Mouse (Mus musculus) lung, postnatal 10 days (tissue): ENCODE results near the gene Il1rl1.

Source experiments
- DNase-seq: peaks from one replicate; pipeline ENCODE4 v3.0.0; 2021

Gene Il1rl1

DNA sequence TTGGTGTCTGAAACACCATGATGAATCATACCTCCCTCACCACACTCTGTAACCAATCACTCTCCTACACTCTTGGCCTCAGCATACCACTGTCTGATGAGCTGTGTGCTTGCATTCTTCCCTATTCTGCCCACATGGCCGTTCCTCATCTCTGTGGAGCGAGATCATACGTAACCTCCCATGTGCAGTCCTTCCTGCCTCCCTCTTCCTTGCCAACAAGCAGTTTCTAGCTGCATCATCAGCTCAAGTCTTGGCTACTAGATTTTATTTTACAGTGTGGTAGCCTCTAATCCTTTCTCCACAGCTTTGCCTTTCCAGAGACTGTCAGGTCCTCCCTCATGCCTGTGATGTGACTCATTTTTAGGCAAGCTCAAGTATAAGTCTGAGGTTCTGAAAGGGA, 15.4 kb downstream of the Il1rl1 start:
- no peak for DNase-seq

DNA sequence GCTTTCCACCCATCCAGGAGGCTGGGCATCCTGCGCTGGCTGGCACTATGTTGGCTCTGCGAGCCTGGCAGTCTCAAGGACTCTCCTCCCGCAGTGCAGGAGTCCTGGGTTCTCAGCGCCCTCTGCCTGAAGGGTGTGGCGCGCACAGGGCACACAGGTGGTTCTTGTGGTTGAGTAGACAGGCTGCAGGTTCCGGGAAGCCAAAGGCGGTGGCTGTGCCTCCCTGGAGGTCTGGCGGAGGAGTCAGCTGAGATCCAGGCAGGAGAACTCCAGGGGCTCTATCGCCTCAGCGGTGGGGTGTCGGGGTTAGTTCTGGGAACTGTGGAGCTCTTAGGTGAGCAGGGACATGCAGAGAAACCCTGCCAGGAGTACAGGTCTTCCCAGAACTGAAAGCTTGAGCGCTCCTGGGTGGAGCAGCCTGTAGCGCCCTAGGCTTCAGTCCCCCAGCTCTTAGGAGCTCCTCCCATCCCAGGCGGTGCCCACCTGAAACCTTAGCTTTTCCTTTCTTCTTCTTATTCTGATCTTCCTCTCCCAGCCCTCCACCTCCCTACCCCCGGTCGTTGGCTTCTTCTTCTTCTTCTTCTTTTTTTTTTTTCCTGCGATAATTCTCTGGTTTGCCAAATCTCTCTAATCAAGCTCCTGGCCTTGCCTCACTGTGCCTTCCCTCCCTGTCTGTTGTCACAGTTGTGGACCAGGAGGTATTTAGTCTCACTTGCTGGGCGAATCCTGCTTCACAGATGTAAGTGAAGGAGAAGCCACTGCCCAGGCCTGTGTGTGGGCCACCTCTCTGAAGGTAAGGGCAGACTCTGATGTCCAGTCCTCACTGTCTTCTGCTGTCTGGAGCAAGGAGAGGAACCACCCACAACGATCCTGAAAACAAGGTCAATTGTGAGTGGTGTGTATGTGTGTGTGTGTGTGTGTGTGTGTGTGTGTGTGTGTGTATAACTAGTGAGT, 36.4 kb downstream of the Il1rl1 start, which contains the start of gene Il18r1:
Il18r1 (plus strand) TSS at position 76 of the 954 bp plus-strand sequence.
- DNase-seq: peak; percentile 66

DNA sequence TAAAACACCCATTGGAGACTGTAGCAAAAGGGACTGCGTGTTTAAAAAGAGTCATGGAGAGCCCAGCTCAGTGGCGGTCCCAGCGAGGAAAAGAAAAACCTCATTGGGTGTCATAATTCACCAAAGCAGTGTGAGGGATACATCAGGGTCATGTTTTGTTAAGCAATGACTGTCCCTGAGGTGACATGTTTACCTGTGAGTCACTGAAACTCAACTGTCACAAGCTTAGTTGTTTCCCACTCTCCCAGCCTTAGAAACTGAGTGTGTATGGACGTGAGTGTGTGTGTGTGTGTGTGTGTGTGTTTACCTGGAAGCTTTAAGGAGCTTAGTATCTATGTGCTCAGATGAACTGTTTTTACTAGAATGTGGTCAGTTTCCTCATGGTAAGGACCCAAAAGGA, 37.9 kb downstream of the Il1rl1 start:
- no peak for DNase-seq

DNA sequence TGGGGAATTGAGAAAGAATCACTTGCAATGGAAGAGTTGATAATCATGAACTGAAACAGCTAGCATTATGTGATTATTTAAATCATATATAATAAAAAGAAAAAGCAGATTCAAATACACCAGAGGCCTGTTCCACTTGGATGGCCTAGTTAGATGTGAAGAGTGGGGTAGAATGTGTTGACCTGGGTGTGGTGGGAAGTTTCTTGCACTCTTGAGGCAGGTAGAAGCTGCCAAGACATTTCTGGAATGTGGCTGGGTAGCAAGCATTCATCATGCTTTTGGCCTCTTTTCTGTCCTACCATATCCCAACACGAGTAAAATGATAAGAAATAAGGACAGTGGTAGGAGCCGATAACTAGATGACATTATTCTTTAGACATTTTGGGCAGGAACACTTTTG, 39.4 kb downstream of the Il1rl1 start:
- DNase-seq: peak; percentile 40

DNA sequence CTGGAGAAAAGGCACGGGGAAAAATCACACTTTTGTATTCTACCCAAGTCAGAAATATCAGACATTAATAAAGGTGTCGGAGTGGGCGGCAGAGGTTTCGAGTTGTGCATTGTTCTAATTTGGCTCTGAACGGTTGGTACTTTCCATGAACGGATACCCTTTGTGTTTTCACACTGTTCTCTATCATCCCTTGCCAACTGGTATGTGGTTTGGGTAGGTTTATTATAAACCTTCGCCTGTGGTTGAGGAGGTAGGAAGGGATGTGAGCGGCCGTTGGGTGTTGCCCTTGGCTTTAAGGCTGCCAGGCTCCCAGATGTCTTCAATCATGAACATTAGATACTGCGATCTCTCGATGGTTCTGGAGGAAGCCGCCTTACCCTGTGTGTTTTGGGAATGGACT, 40.5 kb downstream of the Il1rl1 start:
- no peak for DNase-seq

DNA sequence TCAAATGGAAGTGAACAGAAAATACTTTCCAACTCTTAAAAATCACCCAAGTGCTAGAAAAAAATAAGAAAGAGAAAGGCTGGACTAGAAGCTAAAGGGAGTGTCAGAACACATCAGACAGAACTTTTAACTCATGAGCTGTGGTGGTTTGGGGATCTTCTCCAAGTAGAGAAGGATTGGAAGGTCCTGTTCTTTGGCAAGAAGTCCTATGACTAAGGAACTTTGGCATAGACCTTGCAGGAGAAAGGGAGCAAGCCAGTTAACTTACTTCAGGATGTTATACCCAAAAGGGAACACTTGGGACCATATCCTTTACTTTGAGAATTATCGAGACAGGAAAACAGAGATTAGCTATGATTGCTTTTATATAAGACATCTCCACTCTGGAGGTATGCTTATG, 43.0 kb downstream of the Il1rl1 start:
- no peak for DNase-seq

DNA sequence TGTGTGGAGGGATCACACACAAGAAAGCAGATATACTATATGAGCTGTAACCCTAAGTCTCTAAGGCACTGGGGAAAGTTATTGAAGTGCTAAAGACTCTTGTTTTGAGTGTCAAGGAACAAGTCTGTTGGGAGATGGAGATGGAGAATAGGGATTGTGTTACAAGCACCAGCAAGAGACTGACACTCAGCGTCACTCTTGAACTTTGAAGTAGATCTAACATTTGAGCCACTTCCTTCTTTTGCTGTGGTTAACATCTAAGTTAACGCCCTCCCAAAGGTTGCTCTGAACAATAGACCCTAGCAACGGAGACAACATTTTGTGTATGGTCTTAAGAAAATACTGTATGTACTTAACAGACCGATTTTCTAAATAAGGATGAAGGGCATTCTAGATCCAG, 44.3 kb downstream of the Il1rl1 start:
- DNase-seq: no peak

DNA sequence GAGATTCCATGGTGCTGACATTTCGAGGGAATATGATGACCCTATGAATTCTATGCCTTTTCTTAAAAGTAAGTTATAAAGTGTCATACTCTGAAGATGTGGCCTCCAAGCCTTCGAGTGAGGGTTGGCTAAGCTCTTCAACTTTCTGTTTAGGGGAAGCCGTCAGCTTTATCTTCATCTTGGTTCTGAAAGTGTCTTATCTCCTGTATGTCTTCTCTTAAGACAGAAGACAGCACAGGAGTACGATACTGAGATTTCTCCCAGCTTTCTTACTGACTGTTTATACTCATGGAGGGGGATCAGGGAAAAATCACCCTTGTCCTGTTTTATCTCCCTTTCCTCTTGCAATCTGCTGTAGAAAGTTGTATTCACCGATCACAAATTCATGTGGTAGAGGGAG, 45.0 kb downstream of the Il1rl1 start:
- no peak for DNase-seq

DNA sequence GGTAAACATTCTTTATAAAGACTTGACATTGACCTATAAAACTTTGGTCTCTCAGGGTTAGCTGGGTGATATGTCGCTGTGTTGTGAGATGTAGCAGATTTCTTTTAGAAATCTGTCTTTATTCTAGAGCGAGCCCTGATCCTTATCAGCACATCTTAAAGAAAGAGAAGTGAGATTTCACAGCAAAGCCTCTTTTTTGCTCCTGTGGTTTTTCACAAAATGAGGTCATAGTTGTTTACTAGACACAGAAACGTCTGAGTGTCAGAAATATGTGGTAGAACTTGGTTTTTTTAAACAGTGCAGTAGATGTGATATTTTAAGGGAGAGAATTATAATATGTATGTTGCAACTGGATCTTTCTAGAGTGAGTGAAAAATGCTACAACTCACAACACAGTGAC, 46.3 kb downstream of the Il1rl1 start:
- DNase-seq: no peak

DNA sequence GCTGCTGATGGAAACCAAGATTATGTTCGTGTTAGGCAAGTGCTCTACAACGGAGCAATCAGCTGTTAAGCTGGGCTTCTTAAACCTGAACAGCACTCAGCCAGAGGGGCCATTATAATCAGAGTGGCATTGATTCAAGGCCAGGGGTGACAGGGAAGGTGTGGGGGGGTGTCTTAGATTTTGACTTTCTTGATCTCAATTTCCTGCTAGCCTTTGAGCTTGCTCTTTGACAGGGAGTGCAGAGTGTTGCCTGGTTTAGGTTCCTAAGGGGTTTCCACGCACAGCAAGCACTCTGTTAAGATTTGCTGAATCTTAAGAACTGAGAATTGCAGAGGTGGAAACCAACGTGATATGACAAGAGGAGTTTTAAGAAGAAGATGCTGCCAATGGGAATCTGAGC, 47.4 kb downstream of the Il1rl1 start:
- no peak for DNase-seq

DNA sequence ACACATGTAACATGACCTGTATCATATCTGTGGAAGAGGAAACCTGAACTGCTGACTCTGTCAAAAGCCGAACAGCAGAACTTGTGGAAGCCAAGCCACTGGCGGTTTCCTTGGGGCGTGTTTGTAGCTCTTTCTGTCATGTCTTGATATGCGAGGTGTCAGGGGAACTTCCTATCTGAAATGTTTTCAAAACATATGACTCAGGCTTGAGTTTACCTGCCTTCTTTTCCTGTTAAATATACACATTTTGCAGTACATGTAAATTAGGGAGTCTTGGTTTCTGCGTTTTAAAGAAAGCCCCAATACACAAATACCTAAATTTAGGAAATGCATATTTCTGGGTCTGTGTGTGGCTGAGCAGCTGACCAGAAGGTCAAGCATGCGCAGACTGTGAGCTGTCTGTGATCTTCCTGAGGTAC, 50.1 kb downstream of the Il1rl1 start:
- DNase-seq: no peak

DNA sequence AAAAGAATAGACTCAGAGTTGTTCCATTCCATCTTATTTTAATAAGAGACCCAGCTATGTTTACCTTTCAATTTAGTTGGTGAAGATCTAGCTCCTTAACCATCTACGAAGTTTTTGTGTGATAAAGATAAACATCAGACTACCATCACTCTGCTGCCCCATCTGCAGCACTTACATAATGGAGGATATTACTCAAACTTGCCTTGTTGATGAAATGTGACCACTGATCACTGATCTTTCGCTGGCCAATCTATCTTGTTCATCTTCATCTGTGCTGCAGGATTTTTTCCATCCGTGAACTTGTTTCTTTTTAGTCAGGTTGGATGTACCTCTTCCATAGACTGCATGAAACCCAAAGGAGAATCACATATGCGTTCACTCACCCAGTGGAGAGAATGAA, 65.2 kb downstream of the Il1rl1 start:
- no peak for DNase-seq

DNA sequence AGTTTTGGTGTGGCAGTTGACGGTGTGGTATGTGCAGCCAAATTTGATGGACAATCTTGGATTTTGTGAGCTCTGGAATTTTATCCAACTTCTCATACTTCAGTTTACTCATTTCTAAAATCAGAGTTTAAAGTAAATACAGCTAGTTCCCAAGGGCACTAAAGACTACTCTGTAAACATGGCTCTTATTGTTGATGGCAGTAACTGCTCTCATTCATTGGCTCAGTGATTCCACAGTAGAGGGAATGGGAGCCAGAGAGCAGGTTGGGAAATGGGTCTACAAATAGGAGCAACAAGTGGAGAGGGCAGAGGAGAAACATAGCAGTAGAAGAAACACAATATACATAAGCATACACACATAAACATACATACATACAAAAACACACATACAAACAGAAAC, 70.3 kb downstream of the Il1rl1 start:
- DNase-seq: no peak

DNA sequence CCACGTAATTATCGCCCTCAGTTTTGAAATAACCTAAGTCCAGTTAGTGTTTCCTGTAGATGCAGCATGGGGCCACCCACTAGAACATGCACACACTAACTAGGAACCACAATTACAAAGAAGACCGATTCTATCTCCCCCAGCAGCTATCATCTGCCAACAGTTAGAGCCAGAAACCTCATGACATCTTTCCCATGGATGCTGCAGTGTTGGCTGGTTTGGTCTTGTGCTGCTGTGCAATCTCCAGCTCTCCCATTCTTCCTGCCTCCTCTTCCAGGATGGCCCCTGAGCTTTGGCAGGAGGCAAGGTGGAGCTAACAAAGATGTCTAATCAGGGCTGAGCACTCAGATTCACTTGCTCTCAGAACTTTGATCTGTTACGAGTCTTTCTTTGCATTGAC, 71.8 kb downstream of the Il1rl1 start:
- DNase-seq: no peak

DNA sequence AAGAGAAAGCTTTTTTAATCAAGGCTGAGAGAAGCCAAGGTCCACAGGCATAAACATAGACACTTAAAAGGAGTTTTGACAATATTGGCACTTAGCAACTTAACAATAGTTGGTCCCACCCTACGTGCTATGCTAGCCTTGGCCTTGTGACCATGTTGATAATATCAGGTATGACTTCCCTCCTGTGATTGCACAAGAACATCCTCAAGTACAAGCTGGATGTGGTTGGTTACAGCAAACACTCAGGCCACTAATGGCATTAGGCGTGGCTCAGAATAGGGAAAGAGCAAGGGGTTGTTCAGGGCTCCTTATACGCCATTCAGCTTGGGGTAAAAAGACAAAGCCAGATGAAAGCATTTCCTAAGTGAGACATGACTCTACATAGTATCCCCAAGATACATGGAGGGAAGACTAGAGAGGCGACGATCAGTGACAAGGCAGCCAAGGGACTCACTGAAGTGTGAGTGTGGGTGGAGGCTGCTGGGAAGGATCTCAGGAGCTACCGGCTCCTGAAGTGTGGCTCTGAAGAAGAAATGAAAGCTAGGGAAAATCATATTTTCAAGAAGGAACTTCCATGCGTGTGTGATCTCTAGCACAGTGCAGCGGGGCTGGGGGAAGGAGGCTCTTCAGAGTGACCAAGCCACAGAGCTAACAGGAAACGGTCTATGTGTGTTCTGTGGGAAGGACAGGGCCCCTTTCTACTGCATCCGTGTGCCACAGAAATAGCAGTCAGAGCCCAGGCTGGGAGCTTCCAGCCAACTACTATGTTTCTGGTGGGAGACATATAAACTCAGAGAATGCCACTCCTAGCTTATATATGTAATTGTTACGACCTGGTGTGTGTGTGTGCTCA, 72.4 kb downstream of the Il1rl1 start:
- DNase-seq: peak; percentile 32

DNA sequence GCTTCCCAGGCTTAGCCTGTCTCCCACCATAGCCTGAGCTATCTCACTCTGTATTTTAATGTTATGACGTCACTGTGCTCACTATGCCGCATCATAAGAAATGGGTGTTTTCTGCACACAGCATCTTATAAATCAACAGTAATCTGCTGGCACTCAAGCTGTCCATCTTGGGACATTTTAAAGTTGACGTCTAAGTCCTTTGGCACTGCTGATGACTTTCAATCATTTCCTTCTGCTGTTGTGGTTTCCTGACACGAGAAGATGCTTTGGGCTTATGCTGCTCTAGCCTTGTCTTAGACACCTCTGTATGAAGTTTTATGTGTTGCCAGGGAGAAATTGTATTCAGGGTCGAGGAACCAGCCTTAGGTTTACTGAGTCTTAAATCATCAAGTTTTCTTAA, 75.2 kb downstream of the Il1rl1 start:
- DNase-seq: no peak
